Mouse (Mus musculus): ENCODE measurements around the gene Vps13d. TPM values are rescaled to one million over a fixed set of nuclear protein-coding genes. Genes with fewer than 3 reads are reported as not detected.
A peak's percentile ranks its signal among the peaks of the same experiment; 100 is the strongest.
"Not testable (repeated sequence)": the region's sequence is repeated elsewhere in the genome, so short reads cannot be mapped to it uniquely, and the experiment has no call there.

Vps13d gene
- total RNA-seq, 2 experiments from 2014 or later: 22.7 to 25.9 TPM

DNA sequence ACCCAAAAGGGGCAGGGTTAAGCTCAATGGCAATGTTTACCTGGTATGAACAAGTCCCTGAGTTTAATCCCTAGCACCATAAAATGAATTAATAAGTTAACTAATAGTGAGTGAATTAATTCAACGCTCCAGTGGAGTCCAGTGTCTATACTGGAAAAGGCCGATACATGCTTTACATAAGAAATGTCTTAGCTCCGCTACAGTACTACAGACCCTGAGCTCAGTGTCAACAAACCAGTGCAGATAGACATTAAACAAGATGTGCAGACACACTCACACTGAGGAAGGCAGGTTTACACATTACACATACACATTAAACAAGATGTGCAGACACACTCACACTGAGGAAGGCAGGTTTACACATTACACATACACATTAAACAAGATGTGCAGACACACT lies 29.3 kb downstream of the Vps13d start:
- intact Hi-C loops (cut with DNase I; ENCODE audit: low total_unique reads); DNase-seq: not testable (repeated sequence)

DNA sequence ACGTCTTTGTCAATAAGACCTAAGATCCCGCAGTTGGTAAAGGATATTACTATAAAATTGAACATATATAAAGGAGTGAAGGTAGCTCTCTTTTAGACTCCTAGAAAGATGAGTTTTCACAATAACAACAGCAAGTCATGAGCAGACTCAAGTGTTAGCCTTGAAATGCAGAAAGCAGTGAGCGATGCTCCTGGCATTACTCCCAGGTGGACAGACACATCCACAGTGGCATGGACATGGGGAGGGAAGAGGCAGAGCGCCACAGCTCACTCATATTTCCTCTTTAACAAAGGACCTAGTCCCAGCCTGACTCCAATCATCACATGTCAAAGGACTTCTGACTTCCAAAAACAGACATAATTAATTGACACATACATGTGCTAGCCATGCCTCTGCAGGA lies 30.7 kb downstream of the Vps13d start:
- intact Hi-C loops (cut with DNase I; ENCODE audit: low total_unique reads): no loop called here

DNA sequence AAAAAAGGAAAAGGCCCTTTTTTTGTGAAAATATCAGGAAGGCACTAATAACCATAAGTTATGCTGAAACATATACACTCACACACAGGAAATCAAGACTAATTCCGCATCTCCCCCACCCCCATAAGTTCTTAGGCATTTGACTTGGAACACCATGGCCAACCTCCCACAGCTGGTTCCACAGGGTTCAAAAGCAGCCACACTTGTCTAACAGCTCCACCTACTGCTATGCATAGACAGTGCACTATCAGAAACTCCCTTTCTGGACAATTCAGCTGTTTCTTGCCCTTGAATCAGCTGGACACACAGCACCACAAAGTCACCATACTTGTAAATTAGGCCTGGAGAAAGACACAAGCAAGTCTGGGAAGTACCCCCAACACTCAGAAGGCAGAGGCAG lies 33.6 kb downstream of the Vps13d start:
- intact Hi-C loops (cut with DNase I; ENCODE audit: low total_unique reads): no loop called here

More for the DNA sequence above, 30.7 kb downstream of the Vps13d start:
- no peak for DNase-seq

DNA sequence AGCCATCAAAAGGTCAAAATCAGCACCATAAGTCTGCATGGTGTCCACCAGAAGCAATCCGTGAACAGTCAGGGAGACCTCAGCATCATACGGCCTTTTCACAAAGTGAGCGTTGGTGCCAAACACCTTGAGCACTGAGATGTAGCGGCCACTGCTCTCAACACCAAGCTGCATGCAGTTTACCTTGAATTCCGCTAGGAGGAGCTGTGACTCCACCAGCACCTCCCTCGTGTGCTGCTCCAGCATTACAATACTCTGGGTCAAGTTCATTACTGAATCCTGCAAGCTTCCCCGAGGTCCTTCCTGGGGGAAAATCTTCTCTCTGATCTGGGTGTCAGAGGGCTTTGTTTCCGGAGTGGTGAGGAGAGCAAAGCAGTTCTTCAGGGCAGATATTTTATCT lies 38.8 kb downstream of the Vps13d start:
- intact Hi-C loops (cut with DNase I; ENCODE audit: low total_unique reads): loop anchor here (2.0 kb wide), 1 partner anchor 131 kb away; no protein-coding TSS in a partner anchor
- no peak for DNase-seq

More for the DNA sequence above, 33.6 kb downstream of the Vps13d start:
- no peak for DNase-seq

DNA sequence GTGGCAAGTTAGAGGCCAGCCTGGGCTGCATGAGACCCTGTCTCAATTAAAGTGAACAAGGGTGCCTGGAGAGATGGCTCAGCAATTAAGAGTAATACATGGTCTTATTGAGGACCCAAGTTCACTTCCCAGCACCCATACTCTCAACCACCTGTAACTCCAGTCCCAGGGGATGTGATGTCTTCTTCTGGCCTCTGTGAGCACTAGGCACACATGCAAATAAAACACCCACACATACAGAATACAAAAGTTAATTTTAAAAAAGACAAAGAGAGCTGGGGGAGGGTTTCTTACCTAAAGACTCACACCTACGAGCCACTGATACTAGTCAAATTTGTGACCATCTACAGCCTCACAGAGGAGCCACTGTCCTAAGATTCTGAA lies 43.7 kb downstream of the Vps13d start:
- intact Hi-C loops (cut with DNase I; ENCODE audit: low total_unique reads): no loop called here
- DNase-seq: no peak

DNA sequence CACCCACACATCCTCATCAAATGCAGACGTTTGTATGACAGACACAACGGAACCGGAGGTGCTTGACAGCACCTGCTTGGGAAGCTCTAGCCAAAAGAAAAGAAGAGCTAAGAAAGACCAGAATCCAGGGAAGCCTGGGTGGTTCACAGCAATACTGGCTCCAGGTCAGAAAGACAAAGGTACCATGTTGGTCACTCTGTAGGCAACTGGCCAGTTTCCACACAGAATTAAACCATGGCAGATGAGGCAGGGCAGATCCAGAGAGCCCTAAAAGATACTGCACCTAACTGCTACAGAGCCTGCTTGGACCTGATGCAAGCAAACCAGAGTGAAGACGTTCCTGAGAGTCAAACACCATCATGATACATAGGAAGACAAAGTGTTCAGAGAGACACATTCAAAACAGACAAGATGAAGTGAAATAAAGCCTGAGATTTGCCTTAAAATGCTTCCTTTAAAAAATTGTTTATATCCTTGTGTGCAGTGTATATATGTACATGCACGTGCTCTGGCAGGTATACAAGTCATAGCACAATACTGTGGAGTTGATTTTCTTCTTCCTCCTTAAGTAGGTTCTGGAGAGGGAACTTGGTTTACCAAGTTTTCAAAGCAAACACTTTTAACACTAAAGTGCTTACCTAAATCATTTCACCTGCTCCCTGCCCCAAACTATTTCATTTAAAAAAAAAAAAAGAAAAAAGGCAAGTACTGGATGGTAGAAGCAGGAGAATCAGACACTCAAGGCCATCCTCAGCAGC lies 44.3 kb downstream of the Vps13d start:
- DNase-seq: no peak
- intact Hi-C loops (cut with DNase I; ENCODE audit: low total_unique reads): no loop called here

DNA sequence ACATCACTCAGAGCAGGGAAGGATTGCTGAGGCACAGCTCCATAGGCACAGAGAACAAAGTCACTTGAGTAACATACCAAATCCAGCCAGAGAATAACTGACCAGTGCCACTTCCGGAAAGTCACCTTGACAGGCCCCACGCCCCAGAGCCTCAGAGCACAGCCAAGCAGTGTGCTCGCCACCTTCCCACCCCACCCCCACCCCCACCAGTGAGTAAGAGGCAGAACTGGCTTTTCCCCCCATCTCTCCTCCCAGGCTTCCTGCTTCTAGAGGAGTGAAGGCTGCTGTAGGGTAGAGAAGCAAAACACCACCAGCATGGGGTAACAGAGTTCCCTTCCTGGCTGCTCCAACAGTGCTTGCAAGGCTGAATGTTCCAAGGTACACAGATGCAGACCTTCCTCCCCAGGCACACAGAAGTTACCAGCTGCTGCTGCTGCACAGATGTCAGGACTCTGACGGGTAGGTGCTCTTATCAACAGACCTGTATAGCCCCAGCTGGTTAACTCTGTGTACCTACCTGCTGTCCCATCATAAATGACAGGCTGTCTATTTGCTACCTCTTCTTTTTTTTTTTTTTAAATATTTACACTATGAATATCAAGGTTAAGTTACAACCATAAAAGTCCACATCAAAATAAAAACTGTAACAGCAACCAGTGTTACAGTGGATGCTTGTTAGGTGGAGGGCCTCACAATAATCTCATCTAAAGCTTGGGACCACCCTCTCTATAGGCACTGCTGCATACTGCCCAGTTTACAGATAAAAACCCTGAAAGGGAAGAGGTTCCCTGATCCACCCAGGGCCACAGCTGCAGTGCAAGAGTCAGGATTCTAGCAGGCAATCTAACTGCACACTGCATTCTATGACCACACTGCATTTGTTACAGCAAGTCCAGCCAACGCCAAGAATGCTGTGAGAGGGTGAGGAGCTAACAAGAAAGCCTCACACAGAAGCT lies 47.5 kb downstream of the Vps13d start:
- DNase-seq: no peak
- intact Hi-C loops (cut with DNase I; ENCODE audit: low total_unique reads): no loop called here

- intact Hi-C loops (cut with DNase I; ENCODE audit: low total_unique reads): no loop called here
- no peak for DNase-seq
These were observed 51.3 kb downstream of the Vps13d start for GRCm38 (mm10) chr4:145143533-145143932.

GRCm38 (mm10) chr4:145136705-145137104 lies 58.1 kb downstream of the Vps13d start:
- intact Hi-C loops (cut with DNase I; ENCODE audit: low total_unique reads): no loop called here
- no peak for DNase-seq

DNA sequence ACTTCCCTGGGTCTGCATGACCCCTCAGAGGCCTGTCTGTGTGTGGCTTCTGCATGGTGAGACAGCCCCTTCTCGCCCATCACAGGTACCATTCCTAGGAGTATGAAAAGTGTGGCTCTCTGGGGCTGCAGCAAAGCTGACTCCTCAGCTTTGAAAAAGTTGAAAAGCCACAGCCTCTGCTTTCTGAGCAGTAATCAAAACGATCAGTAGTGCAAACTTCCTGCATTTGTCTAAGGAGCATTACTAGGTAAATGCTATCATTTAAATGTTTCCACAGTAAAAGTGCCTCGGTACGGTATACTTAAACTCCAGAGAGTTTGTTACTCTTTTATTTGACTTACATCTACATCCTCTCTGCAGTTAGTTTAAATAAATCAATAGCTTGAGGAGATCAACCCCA lies 59.3 kb downstream of the Vps13d start:
- no peak for DNase-seq
- intact Hi-C loops (cut with DNase I; ENCODE audit: low total_unique reads): no loop called here

DNA sequence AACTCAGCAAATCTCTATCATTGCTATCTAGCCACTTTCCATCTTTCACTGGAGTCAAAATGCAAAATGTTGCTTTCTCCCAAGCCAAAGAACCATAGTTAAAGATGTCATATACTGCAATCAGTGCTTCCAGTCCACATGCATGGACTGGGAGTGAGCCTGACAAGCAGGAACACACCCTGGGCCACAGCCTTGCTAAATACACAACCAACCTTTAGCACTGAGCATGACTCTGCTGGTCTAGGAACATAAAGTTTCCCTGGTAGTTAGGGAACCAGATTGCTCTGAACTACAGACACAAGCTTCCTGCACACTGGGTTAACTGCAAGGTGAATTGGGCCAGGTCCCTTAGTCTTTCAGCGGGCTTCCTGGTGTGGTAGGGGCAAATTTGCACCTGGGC lies 64.0 kb downstream of the Vps13d start:
- no peak for DNase-seq
- intact Hi-C loops (cut with DNase I; ENCODE audit: low total_unique reads): no loop called here

GRCm38 (mm10) chr4:145129956-145130548 lies 64.8 kb downstream of the Vps13d start:
- intact Hi-C loops (cut with DNase I; ENCODE audit: low total_unique reads): no loop called here
- DNase-seq: peak; percentile 61

GRCm38 (mm10) chr4:145125463-145126220 lies 69.2 kb downstream of the Vps13d start:
- DNase-seq: no peak
- intact Hi-C loops (cut with DNase I; ENCODE audit: low total_unique reads): no loop called here

DNA sequence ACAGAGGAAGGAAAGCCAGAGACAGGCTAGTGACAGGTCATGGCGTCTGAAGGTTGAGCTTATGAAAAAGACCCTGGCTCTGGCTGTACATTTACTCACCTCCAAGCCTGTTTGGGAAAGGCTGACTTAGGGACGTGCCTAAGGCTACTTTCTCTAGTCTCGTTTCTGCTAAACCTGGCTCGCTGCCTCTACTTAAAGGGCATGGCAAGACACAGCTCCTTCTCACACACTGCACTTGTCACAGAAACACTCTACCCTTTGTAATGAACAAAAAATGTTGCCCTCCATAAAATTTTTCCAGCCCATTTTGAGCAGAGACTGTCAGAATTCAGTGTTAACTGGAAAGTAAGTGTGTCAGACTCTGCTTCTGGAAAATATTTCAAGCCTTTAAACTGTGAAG lies 70.4 kb downstream of the Vps13d start:
- intact Hi-C loops (cut with DNase I; ENCODE audit: low total_unique reads): no loop called here
- DNase-seq: no peak

DNA sequence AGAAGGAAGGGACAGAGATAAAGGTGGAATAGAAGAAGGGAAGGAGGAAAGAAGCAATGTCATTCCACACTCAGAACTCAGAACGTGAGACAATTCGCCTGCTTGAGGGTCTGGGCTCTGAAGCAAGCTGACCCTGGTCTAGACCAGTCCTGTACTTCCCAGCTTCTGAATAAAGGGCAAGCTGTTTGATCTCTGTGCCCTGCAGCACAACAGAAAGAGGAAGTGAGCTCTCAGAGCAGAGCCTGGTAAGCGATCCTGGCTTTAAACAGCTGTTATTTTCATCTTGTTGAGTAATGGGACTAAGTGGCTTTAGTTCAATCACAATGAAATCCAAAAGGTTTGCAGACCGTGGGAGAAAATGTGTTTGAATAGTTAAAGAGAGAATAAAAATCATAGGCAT lies 83.2 kb downstream of the Vps13d start:
- intact Hi-C loops (cut with DNase I; ENCODE audit: low total_unique reads): no loop called here
- DNase-seq: no peak

DNA sequence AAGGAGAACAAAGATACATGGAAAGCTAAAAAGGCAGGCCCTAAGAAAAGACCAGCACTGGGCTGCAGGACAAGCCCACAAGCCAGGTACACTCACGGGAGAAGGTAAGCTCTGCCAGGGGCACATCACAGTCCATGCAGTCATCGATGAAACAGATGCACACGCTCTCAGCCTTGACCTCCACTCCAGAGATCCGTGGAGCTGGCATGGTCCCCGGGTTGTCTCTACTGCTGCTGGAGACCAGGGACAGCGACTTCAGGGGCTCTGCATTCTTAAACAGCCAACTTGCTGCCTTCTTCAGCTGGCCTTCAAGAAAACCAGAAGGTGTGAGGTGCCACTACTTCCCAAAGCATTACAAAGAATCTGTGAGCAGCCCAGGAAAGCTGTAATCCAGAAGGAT lies 84.1 kb downstream of the Vps13d start:
- intact Hi-C loops (cut with DNase I; ENCODE audit: low total_unique reads): no loop called here
- no peak for DNase-seq

DNA sequence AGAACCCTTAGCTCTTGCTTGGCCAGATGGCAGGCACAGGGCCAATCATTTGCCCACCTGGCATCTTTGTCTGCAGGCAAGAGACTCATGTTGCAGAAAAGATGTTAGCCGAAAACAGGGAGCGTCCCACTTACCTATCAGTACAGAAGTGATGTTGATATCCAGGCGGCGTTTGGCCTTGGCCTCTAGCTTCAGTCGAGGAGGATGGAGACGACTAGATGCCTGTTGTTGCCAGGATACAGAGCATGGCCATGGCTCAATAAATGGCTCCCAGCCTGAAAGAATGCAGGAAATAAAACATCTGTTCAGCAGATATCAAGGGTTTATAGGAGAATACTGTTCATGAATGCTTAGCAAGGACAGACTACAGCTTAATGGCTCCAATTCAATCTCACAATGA lies 88.0 kb downstream of the Vps13d start:
- DNase-seq: no peak
- intact Hi-C loops (cut with DNase I; ENCODE audit: low total_unique reads): no loop called here

GRCm38 (mm10) chr4:145105319-145105718 lies 89.5 kb downstream of the Vps13d start:
- intact Hi-C loops (cut with DNase I; ENCODE audit: low total_unique reads): no loop called here
- DNase-seq: no peak

DNA sequence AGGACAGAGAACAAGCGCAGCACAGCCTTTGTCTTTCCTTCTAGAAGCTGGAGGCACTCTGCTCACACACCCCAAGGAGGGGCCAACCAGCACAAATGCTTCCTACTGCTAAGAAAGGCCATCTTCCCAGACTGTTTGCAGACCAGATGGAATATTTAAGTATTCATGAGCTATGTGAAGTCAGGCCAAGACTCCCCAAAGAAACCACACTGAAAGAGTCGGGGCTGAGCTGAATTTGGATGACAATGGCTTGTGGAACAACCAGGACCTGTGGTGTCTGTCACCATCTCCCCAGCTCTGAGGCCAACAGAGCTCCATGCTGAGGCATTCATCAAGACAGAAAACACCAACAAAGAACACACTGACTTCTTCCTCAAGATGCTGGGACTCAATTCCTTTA lies 89.9 kb downstream of the Vps13d start:
- DNase-seq: no peak
- intact Hi-C loops (cut with DNase I; ENCODE audit: low total_unique reads): no loop called here

DNA sequence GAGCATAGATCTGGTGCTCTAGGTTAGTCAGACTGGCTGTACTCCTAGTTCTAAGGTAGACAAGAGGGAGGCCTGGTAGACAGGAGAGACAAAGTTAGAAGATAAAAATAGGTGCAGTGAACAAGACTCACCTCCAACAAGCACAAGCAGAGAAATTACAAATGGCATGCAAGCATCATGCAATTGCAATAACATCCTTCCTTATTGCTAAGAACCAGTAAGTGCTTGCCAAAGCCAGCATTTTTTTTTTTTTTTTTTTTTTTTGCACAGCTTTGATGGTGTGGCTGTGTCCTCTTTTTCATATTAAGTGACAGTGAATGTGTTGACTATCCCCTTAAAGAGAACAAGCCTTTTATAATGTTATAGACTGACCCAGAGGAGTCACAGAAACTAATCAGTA lies 91.2 kb downstream of the Vps13d start:
- intact Hi-C loops (cut with DNase I; ENCODE audit: low total_unique reads): no loop called here
- no peak for DNase-seq

Data from gastrocnemius, postnatal 14 days (tissue).